Mouse (Mus musculus): Measurements from ENCODE around the gene Tns2. TPM values are rescaled to one million over a fixed set of nuclear protein-coding genes. Genes with fewer than 3 reads are reported as not detected.
"Not testable (repeated sequence)": the region's sequence is repeated elsewhere in the genome, so short reads cannot be mapped to it uniquely, and the experiment has no call there.

The Tns2 gene
- polyA plus RNA-seq, 2 experiments = 66.3 to 114 TPM

GRCm38 (mm10) chr15:102074876-102075585 is 25.2 kb upstream of the Tns2 start:
- no peaks in the 10 kb centered on the region for H3K36me3 ChIP-seq (ENCODE audit: control insufficient read depth, insufficient read depth, low read length)
- peak overlapping the region; percentile 83 for H3K9ac ChIP-seq (ENCODE audit: low read depth, low read length, severe bottlenecking)
- H3K4me2 ChIP-seq (replicated peaks; ENCODE audit: low read depth, low read length, severe bottlenecking) = peak overlapping the region; percentile 65
- peak overlapping the region; percentile 98 for H3K4me3 ChIP-seq (replicated peaks; ENCODE audit: low read length)
- peak overlapping the region; percentile 95; the same call in 1 of the 2 replicates for H3K27ac ChIP-seq (replicated peaks; ENCODE audit: low read depth, low read length)
- DNase-seq (ENCODE audit: low spot score) = no peak
- no peak for ATAC-seq (ENCODE audit: low FRiP score, low read depth)
- TF ChIP-seq POLR2A (IDR thresholded peaks at IDR 0.05; ENCODE audit: borderline replicate concordance, extremely low read depth, insufficient read depth, insufficient read length) = no peak
- H3K27me3 ChIP-seq (ENCODE audit: control insufficient read depth, insufficient read depth, low read length) = no peaks in the 10 kb centered on the region
- H3K4me1 ChIP-seq (ENCODE audit: control insufficient read depth, insufficient read depth, low read length) = peaks cover 12% of the 10 kb centered on the region; the same call in 1 of the 2 replicates
- H3K9me3 ChIP-seq (ENCODE audit: control insufficient read depth, low read length) = no peaks in the 10 kb centered on the region
- WGBS = 10% methylated on average over 11 of the region's 11 CpGs

- Histone ChIP-seq H3K9me3 (ENCODE audit: control insufficient read depth, low read length) (no peaks in the 10 kb centered on the region), H3K27ac (replicated peaks; ENCODE audit: low read depth, low read length) (no peak overlapping the region), H3K36me3 (ENCODE audit: control insufficient read depth, insufficient read depth, low read length) (peaks cover 10% of the 10 kb centered on the region), H3K4me2 (replicated peaks; ENCODE audit: low read depth, low read length, severe bottlenecking) (no peak overlapping the region), H3K27me3 (ENCODE audit: control insufficient read depth, insufficient read depth, low read length) (no peaks in the 10 kb centered on the region), H3K9ac (ENCODE audit: low read depth, low read length, severe bottlenecking) (no peak overlapping the region), H3K4me3 (replicated peaks; ENCODE audit: low read length) (no peak overlapping the region), H3K4me1 (ENCODE audit: control insufficient read depth, insufficient read depth, low read length) (peaks cover 12% of the 10 kb centered on the region; the same call in 1 of the 2 replicates)
- WGBS = 91% methylated on average over 2 of the region's 2 CpGs
- no peak for TF ChIP-seq POLR2A (IDR thresholded peaks at IDR 0.05; ENCODE audit: borderline replicate concordance, extremely low read depth, insufficient read depth, insufficient read length)
- ATAC-seq (ENCODE audit: low FRiP score, low read depth) = no peak
- no peak for DNase-seq (ENCODE audit: low spot score)
Measured at GRCm38 (mm10) chr15:102077111-102077677, 23.0 kb upstream of the Tns2 start.

- no peak for ATAC-seq (ENCODE audit: low FRiP score, low read depth)
- Histone ChIP-seq H3K36me3 (ENCODE audit: control insufficient read depth, insufficient read depth, low read length) (peaks cover 30% of the 10 kb centered on the region), H3K9ac (ENCODE audit: low read depth, low read length, severe bottlenecking) (no peak overlapping the region), H3K4me2 (replicated peaks; ENCODE audit: low read depth, low read length, severe bottlenecking) (no peak overlapping the region), H3K4me1 (ENCODE audit: control insufficient read depth, insufficient read depth, low read length) (peaks cover 12% of the 10 kb centered on the region; the same call in 1 of the 2 replicates), H3K27ac (replicated peaks; ENCODE audit: low read depth, low read length) (no peak overlapping the region), H3K4me3 (replicated peaks; ENCODE audit: low read length) (no peak overlapping the region), H3K27me3 (ENCODE audit: control insufficient read depth, insufficient read depth, low read length) (no peaks in the 10 kb centered on the region), H3K9me3 (ENCODE audit: control insufficient read depth, low read length) (no peaks in the 10 kb centered on the region)
- TF ChIP-seq POLR2A (IDR thresholded peaks at IDR 0.05; ENCODE audit: borderline replicate concordance, extremely low read depth, insufficient read depth, insufficient read length) = no peak
- 77% methylated on average over 4 of the region's 4 CpGs for WGBS
- no peak for DNase-seq (ENCODE audit: low spot score)
Measured at GRCm38 (mm10) chr15:102079221-102079620, 21.0 kb upstream of the Tns2 start.

- H3K27me3 ChIP-seq (ENCODE audit: control insufficient read depth, insufficient read depth, low read length); H3K9me3 ChIP-seq (ENCODE audit: control insufficient read depth, low read length); H3K4me3 ChIP-seq (replicated peaks; ENCODE audit: low read length); H3K27ac ChIP-seq (replicated peaks; ENCODE audit: low read depth, low read length); ATAC-seq (ENCODE audit: low FRiP score, low read depth); DNase-seq (ENCODE audit: low spot score); H3K4me2 ChIP-seq (replicated peaks; ENCODE audit: low read depth, low read length, severe bottlenecking); H3K9ac ChIP-seq (ENCODE audit: low read depth, low read length, severe bottlenecking): not testable (repeated sequence)
- 73% methylated on average over 8 of the region's 8 CpGs for WGBS
- peaks cover 10% of the 10 kb centered on the region; the same call in 1 of the 2 replicates for H3K4me1 ChIP-seq (ENCODE audit: control insufficient read depth, insufficient read depth, low read length)
- H3K36me3 ChIP-seq (ENCODE audit: control insufficient read depth, insufficient read depth, low read length) = peaks cover 37% of the 10 kb centered on the region
Measured at GRCm38 (mm10) chr15:102079924-102080323, 20.3 kb upstream of the Tns2 start.

GRCm38 (mm10) chr15:102080429-102080828 is 19.8 kb upstream of the Tns2 start:
- ATAC-seq (ENCODE audit: low FRiP score, low read depth) (no peak), DNase-seq (ENCODE audit: low spot score) (no peak)
- H3K9me3 ChIP-seq (ENCODE audit: control insufficient read depth, low read length) = no peaks in the 10 kb centered on the region
- no peak overlapping the region for H3K4me3 ChIP-seq (replicated peaks; ENCODE audit: low read length)
- H3K4me1 ChIP-seq (ENCODE audit: control insufficient read depth, insufficient read depth, low read length) = peaks cover 5% of the 10 kb centered on the region; the same call in 1 of the 2 replicates
- H3K27me3 ChIP-seq (ENCODE audit: control insufficient read depth, insufficient read depth, low read length) = no peaks in the 10 kb centered on the region
- no peak overlapping the region for H3K4me2 ChIP-seq (replicated peaks; ENCODE audit: low read depth, low read length, severe bottlenecking)
- no peak overlapping the region for H3K9ac ChIP-seq (ENCODE audit: low read depth, low read length, severe bottlenecking)
- H3K36me3 ChIP-seq (ENCODE audit: control insufficient read depth, insufficient read depth, low read length) = peaks cover 40% of the 10 kb centered on the region
- no peak overlapping the region for H3K27ac ChIP-seq (replicated peaks; ENCODE audit: low read depth, low read length)
- 75% methylated on average over 2 of the region's 2 CpGs for WGBS
- no peak for TF ChIP-seq POLR2A (IDR thresholded peaks at IDR 0.05; ENCODE audit: borderline replicate concordance, extremely low read depth, insufficient read depth, insufficient read length)
